Mouse (Mus musculus) limb, embryonic 15.5 days (tissue): ENCODE measurements around the gene Wdr48. TPM values are rescaled to one million over a fixed set of nuclear protein-coding genes. Genes with fewer than 3 reads are reported as not detected.

Experiments used
- ATAC-seq: fragments of 200-750 bp; cut with Nextera tagmentation; 2 replicates; pipeline ENCODE4 v1.8.0; 2017; ENCODE audit warnings: low read depth, moderate TSS enrichment; ENCODE audit not compliant: insufficient number of reproducible peaks, low FRiP score, low TSS enrichment
- H3K27ac ChIP-seq: fragments of 300-500 bp; sonication (generic); 2 replicates; pipeline ENCODE4 v1.5.1; 2015; ENCODE audit warnings: moderate library complexity, mild to moderate bottlenecking, inconsistent platforms
- H3K27me3 ChIP-seq: fragments of 300-500 bp; sonication (generic); 2 replicates; pipeline ENCODE4 v1.6.1; 2015; ENCODE audit warnings: inconsistent platforms
- H3K36me3 ChIP-seq: fragments of 300-500 bp; sonication (generic); 2 replicates; pipeline ENCODE4 v1.6.1; 2015; ENCODE audit warnings: inconsistent platforms
- H3K4me1 ChIP-seq: fragments of 300-500 bp; sonication (generic); 2 replicates; pipeline ENCODE4 v1.6.1; 2015; ENCODE audit warnings: inconsistent platforms
- H3K4me2 ChIP-seq: fragments of 300-500 bp; sonication (generic); 2 replicates; pipeline ENCODE4 v1.6.1; 2015; ENCODE audit warnings: mild to moderate bottlenecking, inconsistent platforms
- H3K4me3 ChIP-seq: fragments of 300-500 bp; sonication (generic); 2 replicates; pipeline ENCODE4 v1.5.1; 2015; ENCODE audit warnings: mild to moderate bottlenecking, inconsistent platforms
- H3K9ac ChIP-seq: fragments of 300-500 bp; sonication (generic); 2 replicates; pipeline ENCODE4 v1.6.1; 2015; ENCODE audit warnings: inconsistent platforms
- H3K9me3 ChIP-seq: fragments of 300-500 bp; sonication (generic); 2 replicates; pipeline ENCODE4 v1.6.1; 2016; ENCODE audit warnings: inconsistent platforms
- WGBS: fragments of 180-500 bp; shearing (Covaris S2); methylation state at CpG from one replicate; pipeline ENCODE4 v1.1.7; 2015; 5-methylcytosine and 5-hydroxymethylcytosine counted together
- polyA plus RNA-seq: library from polyadenylated mRNA; unstranded; fragments of >200 nt; fragmentation: Nextera tagmentation; extraction: Ambion mirVana; gene quantifications from 2 replicates; pipeline ENCODE4 v1.2.1, GENCODE M21; 2015

The Wdr48 gene
- polyA plus RNA-seq, 1 experiment from 2014 or later, result 48.5 TPM

DNA sequence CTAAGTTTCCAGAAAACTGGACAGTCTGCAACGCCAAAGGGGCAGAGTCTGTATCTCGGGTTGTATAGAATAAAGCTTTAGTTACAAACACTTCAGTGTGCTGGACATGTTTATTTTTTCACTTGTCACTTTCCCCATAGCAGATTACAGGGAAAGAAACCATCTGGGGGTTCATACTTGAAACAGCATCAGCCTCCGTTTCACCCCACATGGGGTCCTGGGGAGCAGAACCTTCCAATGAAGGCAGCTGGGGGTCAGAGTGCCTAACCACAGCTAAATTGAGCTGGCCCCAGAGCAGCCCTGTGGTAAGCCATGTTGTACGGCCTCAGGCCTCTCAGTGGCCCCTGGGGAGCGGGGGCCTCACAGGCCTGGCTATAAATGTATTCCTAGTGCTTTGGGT, 31.8 kb downstream of the Wdr48 start:
- Histone ChIP-seq H3K9me3 (no peaks in the 10 kb centered on the region), H3K4me1 (no peaks in the 10 kb centered on the region), H3K36me3 (peaks cover 93% of the 10 kb centered on the region), H3K27ac (no peak overlapping the region), H3K4me2 (no peak overlapping the region), H3K4me3 (no peak overlapping the region), H3K27me3 (no peaks in the 10 kb centered on the region), H3K9ac (no peak overlapping the region)
- 77% methylated on average over 5 of the region's 5 CpGs for WGBS
- no peak for ATAC-seq

DNA sequence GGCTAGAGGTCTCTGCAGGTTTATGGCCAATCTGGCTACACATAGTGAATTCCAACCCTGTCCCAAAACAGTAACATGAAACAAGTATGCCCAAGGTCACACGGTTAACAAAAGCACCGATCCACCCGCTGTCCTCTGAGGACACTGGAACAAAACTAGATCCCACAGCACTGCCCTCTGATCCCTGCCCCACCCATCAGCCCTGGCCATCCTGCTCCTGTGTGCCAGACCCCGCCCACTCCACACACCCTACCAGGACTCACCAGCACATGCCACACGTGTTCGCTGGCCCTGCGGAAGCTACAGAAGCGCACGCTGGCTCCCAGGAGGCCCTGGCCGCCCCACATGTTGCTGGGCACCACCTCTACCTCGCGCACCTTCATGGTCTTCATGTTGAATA, 37.7 kb downstream of the Wdr48 start:
- H3K27me3 ChIP-seq, result no peaks in the 10 kb centered on the region
- peaks cover 55% of the 10 kb centered on the region for H3K36me3 ChIP-seq
- ATAC-seq, result no peak
- no peak overlapping the region for H3K4me2 ChIP-seq
- H3K9ac ChIP-seq, result no peak overlapping the region
- H3K9me3 ChIP-seq, result no peaks in the 10 kb centered on the region
- peaks cover 6% of the 10 kb centered on the region for H3K4me1 ChIP-seq
- no peak overlapping the region for H3K4me3 ChIP-seq
- no peak overlapping the region for H3K27ac ChIP-seq
- WGBS, result 85% methylated on average over 12 of the region's 12 CpGs

DNA sequence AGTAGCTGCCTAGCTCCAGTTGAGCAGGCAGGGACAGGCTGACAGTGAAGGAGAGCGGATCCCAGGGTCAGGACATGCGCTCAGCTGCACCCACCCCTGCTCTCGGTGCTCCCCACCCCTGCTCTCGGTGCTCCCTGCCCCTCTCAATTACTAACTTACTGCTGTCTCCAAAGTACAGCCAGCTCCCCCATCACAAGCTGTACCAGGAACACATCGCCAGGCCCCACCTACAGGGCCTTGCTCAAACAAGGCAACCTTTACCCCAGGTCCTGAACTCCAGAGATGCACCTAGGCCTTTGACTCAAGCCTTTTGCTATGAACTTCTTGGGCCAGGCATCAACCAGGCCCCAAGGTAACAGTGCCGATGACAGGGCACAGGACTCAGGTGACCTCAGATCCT, 39.0 kb downstream of the Wdr48 start:
- ATAC-seq, result no peak
- Histone ChIP-seq H3K9me3 (no peaks in the 10 kb centered on the region), H3K36me3 (peaks cover 41% of the 10 kb centered on the region), H3K4me2 (no peak overlapping the region), H3K27ac (no peak overlapping the region), H3K9ac (no peak overlapping the region), H3K4me3 (no peak overlapping the region), H3K27me3 (no peaks in the 10 kb centered on the region), H3K4me1 (peaks cover 13% of the 10 kb centered on the region)
- WGBS, result 91% methylated on average over 6 of the region's 6 CpGs

DNA sequence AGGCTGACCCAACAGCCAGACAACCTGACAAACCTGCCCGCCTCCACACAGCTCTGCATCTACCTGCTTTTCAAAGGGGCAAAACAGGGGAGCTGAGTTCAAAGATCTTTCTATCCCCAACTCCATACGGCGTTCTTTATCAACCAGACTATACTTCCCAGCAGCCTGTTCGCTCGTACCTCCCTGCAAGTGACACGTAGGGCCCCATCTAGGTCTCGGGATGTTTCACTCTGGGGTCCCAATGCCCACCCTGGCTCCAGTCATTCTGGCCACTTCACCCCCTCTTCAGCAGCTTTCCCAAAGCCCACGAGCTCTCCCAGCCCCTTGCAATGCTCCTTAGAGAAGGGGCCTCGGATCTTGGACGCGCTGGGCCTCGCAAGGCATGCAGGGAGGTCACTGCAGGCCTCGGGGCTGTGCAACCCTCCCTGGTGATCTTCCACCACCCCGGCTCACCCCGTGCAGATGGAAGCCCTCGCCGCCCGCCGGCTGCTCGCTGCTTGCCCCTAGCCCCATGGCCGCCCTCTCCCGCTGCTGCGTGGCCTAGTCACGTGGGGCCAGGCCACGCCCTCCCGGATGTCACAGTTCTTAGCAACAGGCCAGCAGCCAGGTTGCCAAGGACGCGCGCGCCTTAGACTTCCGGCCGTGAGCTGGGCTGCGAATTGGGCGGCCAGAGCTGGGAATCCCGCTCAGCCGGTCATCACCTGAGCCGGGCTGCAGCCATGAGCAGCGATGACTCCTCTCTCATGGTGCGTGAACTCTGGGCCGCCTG, 42.5 kb downstream of the Wdr48 start, which contains the start of the genes Gorasp1 and Ttc21a:
Gorasp1 (minus strand) TSS at position 561 of the 769 bp plus-strand sequence.
Ttc21a (plus strand) TSS at position 602 of the 769 bp plus-strand sequence.
- under 1% methylated on average over 40 of the region's 40 CpGs for WGBS
- peak; percentile 86 for ATAC-seq
- H3K36me3 ChIP-seq, result peaks cover 6% of the 10 kb centered on the region

DNA sequence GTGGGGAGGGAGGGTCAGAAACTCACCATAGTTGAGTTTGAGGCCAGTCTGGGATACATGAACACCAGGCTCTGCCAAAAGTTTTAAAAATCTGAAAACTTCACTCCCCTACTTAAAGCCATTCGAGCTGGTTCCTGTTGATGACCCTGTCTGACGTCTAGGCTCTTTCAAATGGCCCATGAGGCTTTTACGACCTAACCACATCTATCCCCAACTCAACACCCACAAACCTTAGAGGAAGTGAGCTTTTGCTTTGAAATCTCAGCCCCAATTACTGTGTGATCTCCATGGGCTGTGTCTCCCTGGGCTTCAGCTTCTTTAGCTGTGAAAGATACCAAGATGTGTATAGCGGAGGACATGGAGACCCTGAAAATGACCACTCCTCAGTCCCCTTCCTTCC, 43.8 kb downstream of the Wdr48 start:
- H3K27ac ChIP-seq, result no peak overlapping the region

More for the DNA sequence above, 42.5 kb downstream of the Wdr48 start, which contains the start of the genes Gorasp1 and Ttc21a:
- Histone ChIP-seq H3K9ac (peak within 1 kb of the TSS; percentile 75), H3K27me3 (no peaks in the 10 kb centered on the region), H3K4me1 (peaks cover 22% of the 10 kb centered on the region), H3K4me2 (peak within 1 kb of the TSS; percentile 89), H3K27ac (peak within 1 kb of the TSS; percentile 80), H3K4me3 (peak within 1 kb of the TSS; percentile 83), H3K9me3 (no peaks in the 10 kb centered on the region)

DNA sequence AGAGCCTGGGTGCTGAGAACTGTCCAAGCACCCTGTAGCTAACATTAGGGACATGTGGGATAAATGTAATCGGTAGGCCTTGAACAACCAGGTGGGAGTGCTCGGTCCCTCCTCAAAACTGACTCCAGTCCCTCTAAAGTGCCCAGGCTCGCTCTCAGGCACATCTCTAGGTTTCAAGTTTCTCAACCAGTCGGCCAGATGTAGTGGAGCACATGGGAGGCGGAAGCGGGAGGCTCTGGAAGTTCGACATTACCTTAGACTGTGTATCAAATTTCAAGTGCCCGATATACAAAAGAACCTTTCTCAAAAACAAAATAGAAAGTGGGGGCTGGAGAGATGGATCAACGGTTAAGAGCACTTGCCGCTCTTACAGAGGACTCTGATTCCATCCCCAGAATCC, 45.0 kb downstream of the Wdr48 start:
- H3K27me3 ChIP-seq, result no peaks in the 10 kb centered on the region
- no peak overlapping the region for H3K9ac ChIP-seq
- 36% methylated on average over 10 of the region's 10 CpGs for WGBS
- no peaks in the 10 kb centered on the region for H3K9me3 ChIP-seq
- no peak for ATAC-seq
- H3K27ac ChIP-seq, result no peak overlapping the region
- peaks cover 28% of the 10 kb centered on the region for H3K4me1 ChIP-seq
- no peak overlapping the region for H3K4me2 ChIP-seq
- no peaks in the 10 kb centered on the region for H3K36me3 ChIP-seq
- no peak overlapping the region for H3K4me3 ChIP-seq

More for the DNA sequence above, 43.8 kb downstream of the Wdr48 start:
- H3K4me3 ChIP-seq, result no peak overlapping the region
- 67% methylated on average over 4 of the region's 4 CpGs for WGBS
- no peaks in the 10 kb centered on the region for H3K36me3 ChIP-seq
- no peak for ATAC-seq
- no peaks in the 10 kb centered on the region for H3K27me3 ChIP-seq
- H3K9ac ChIP-seq, result no peak overlapping the region
- no peak overlapping the region for H3K4me2 ChIP-seq
- H3K4me1 ChIP-seq, result peaks cover 26% of the 10 kb centered on the region
- no peaks in the 10 kb centered on the region for H3K9me3 ChIP-seq

DNA sequence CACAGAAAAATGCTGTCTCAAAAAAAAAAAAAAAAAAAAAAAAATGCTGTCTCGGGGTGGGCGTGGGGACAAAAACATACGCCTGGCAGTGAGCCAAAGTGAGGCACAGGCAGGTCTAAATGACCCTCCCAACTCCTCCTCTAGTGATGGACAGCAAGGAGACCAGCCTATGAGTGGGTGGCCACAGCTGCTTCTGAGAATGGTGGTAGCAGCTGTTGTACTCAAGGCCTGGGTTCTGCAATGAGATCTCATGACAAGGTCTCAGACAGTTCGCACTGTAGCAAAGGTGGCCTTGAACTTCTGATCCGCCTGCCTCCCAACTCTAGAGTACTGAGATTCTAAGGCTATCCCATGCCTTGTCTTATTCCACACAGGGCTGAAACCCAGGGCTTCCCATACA, 46.7 kb downstream of the Wdr48 start:
- no peaks in the 10 kb centered on the region for H3K9me3 ChIP-seq
- H3K36me3 ChIP-seq, result no peaks in the 10 kb centered on the region
- H3K4me2 ChIP-seq, result no peak overlapping the region
- WGBS, result 68% methylated on average over 5 of the region's 5 CpGs
- ATAC-seq, result no peak
- H3K9ac ChIP-seq, result no peak overlapping the region
- H3K27ac ChIP-seq, result no peak overlapping the region
- H3K27me3 ChIP-seq, result no peaks in the 10 kb centered on the region
- H3K4me1 ChIP-seq, result peaks cover 25% of the 10 kb centered on the region
- no peak overlapping the region for H3K4me3 ChIP-seq

DNA sequence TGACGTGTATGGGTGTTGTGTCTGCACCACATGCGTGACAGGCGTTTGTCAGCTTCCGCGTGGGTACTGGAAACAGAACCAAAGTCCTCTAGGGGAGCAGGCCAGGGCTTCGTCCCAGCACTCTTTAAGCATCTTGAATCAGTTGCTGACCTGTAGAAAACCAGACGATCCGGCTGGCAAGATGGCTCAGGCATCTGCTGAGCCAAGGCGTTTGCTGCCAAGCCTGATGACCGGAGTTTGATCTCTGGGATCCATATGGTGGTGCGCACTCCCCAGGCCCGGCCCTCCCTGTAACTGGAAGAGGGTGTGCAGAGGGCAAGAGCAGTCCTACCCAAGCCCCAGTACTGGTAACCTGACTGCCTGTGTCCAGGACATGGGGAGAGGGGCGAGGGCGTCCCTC, 47.2 kb downstream of the Wdr48 start:
- 58% methylated on average over 14 of the region's 14 CpGs for WGBS
- ATAC-seq, result no peak
- Histone ChIP-seq H3K9ac (no peak overlapping the region), H3K4me2 (no peak overlapping the region), H3K9me3 (no peaks in the 10 kb centered on the region), H3K27me3 (no peaks in the 10 kb centered on the region), H3K36me3 (no peaks in the 10 kb centered on the region), H3K4me3 (no peak overlapping the region), H3K27ac (peak overlapping the region; percentile 33; the same call in 1 of the 2 replicates), H3K4me1 (peaks cover 22% of the 10 kb centered on the region)

DNA sequence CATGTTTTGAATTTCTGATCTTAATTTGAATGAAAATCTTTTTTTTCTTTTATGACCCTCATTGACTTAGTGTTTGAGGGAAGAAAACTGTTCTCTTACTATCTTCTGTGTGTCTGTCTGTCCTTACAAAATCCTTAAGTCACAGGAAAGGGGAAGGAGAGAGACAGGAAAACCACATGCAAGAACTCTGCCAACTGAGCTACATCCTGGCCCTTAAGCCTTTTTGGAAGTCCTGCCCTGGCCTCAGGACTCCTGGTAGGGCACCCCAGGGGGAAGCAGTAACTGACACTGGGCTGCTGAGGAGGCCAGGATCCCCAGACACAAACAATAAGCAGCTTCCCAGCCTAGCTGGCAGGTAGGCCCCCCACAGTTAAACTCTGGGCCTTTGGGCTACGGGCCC, 48.6 kb downstream of the Wdr48 start:
- 58% methylated on average over 1 of the region's 1 CpGs for WGBS
- no peak overlapping the region for H3K4me2 ChIP-seq
- no peak for ATAC-seq
- H3K27ac ChIP-seq, result no peak overlapping the region
- no peaks in the 10 kb centered on the region for H3K36me3 ChIP-seq
- H3K4me1 ChIP-seq, result peaks cover 15% of the 10 kb centered on the region
- H3K4me3 ChIP-seq, result no peak overlapping the region
- no peaks in the 10 kb centered on the region for H3K27me3 ChIP-seq
- H3K9ac ChIP-seq, result no peak overlapping the region
- no peaks in the 10 kb centered on the region for H3K9me3 ChIP-seq

DNA sequence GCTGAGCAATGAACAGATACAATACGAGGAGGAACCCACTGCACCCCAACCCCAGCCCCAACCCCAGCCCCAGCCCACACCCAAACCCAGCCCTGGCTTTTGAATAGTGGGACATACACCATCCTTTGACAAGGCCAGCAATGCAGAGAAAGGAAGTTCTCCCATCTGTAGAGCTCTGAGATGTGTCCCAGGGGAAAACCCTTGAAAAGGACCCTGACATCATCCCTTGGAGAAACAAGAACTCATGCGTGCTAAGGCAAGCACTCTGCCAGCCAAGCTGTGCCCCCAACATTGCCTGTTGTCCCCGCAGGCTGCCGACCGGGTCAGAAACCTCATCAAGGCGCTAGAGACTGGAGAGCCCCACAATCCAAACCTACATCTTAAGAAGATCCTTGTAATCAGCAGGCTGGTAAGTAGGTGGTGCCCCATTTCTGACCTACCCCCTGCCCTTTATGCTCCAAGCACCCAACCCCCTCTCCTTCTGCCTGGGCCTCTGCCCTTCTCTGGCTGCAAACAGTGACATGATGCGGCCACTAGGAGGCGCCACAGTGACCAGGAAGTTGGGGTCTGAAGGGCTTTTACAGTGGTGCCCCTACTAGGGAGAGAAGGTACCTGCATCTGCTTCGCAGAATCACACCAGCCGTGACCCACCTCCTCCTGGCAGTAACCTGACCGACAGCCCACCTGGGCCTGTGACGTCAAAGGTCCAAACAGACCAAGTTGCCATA, 50.7 kb downstream of the Wdr48 start:
- Histone ChIP-seq H3K4me3 (no peak overlapping the region), H3K9me3 (no peaks in the 10 kb centered on the region), H3K27ac (no peak overlapping the region), H3K4me1 (peaks cover 16% of the 10 kb centered on the region), H3K36me3 (no peaks in the 10 kb centered on the region), H3K27me3 (no peaks in the 10 kb centered on the region), H3K4me2 (no peak overlapping the region), H3K9ac (no peak overlapping the region)
- no peak for ATAC-seq
- WGBS, result 73% methylated on average over 12 of the region's 12 CpGs

DNA sequence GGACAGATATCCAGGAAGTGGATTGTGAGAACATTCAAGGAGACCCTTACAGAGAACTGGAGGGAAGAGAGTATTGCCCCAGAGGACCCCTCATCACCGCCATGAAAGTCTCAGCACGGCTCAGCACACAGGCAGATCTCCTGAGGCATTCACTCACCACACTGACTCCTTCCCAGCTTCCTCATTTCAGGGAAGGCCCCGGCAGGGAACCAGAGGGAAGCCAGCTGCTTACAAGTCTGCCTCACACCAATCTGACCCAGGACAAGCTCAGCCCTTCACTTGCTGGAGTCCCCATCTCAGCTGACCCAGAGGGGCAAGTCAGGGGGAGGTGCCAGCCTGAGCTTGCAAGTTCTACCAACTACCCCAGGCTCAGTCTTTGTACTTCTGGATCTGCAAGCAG, 54.1 kb downstream of the Wdr48 start:
- H3K27me3 ChIP-seq, result no peaks in the 10 kb centered on the region
- H3K9me3 ChIP-seq, result no peaks in the 10 kb centered on the region
- H3K27ac ChIP-seq, result no peak overlapping the region
- peaks cover 5% of the 10 kb centered on the region; the same call in 1 of the 2 replicates for H3K4me1 ChIP-seq
- 31% methylated on average over 3 of the region's 3 CpGs for WGBS
- no peaks in the 10 kb centered on the region for H3K36me3 ChIP-seq
- no peak overlapping the region for H3K4me3 ChIP-seq
- H3K9ac ChIP-seq, result no peak overlapping the region
- no peak for ATAC-seq
- H3K4me2 ChIP-seq, result no peak overlapping the region

DNA sequence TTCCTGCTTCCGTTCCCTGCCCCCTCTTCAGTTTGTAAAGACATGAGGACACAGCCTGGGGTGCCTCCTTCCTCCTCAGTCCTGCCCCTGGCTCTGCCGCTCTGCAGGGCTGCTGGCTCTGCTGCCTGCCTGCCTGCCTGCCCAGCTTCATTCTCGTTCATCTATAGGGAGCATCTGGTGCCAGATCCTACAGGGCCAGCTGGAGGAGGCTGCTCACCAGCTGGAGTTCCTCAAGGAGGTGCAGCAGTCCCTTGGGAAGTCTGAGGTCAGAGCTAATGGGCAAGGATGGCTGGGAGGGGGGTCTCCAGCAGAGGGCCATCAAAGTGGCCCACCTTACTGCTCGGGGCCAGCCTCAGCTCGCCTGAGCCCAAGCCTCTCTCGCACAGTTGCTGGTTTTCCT, 55.8 kb downstream of the Wdr48 start:
- H3K4me1 ChIP-seq, result peaks cover 5% of the 10 kb centered on the region; the same call in 1 of the 2 replicates
- H3K9me3 ChIP-seq, result no peaks in the 10 kb centered on the region
- 34% methylated on average over 6 of the region's 6 CpGs for WGBS
- no peak overlapping the region for H3K27ac ChIP-seq
- no peak overlapping the region for H3K9ac ChIP-seq
- no peaks in the 10 kb centered on the region for H3K36me3 ChIP-seq
- no peak for ATAC-seq
- H3K4me2 ChIP-seq, result no peak overlapping the region
- no peak overlapping the region for H3K4me3 ChIP-seq
- H3K27me3 ChIP-seq, result no peaks in the 10 kb centered on the region
